Mouse (Mus musculus) liver, postnatal 0 days (tissue): Measurements from ENCODE around the gene Stra6. TPM values are rescaled to one million over a fixed set of nuclear protein-coding genes. Genes with fewer than 3 reads are reported as not detected.

ENCODE experiments used
- ATAC-seq: fragments of 200-750 bp; cut with Nextera tagmentation; 2 replicates; pipeline ENCODE4 v1.8.0; 2017; ENCODE audit warnings: mild to moderate bottlenecking, moderate library complexity
- DNase-seq: peaks from one replicate; pipeline ENCODE4 v3.0.0-alpha.2; 2016
- H3K27ac ChIP-seq: fragments of 300-500 bp; sonication (generic); 2 replicates; pipeline ENCODE4 v1.5.1; 2014; ENCODE audit warnings: antibody characterized with exemption, moderate library complexity, mild to moderate bottlenecking, low read depth
- H3K27me3 ChIP-seq: fragments of 300-500 bp; sonication (generic); 2 replicates; pipeline ENCODE4 v1.6.1; 2014; ENCODE audit warnings: low read length, control low read depth, mixed read lengths; ENCODE audit not compliant: insufficient read depth
- H3K36me3 ChIP-seq: fragments of 300-500 bp; sonication (generic); replicated peaks from 2 replicates; pipeline ENCODE4 v1.6.1; 2014; ENCODE audit warnings: mild to moderate bottlenecking, control low read depth, low read length, moderate library complexity, mixed read lengths; ENCODE audit not compliant: insufficient read depth
- H3K4me1 ChIP-seq: fragments of 300-500 bp; sonication (generic); 2 replicates; pipeline ENCODE4 v1.6.1; 2014; ENCODE audit warnings: antibody characterized with exemption, mild to moderate bottlenecking, control low read depth; ENCODE audit not compliant: insufficient read depth
- H3K4me2 ChIP-seq: fragments of 300-500 bp; sonication (generic); 2 replicates; pipeline ENCODE4 v1.6.1; 2014; ENCODE audit warnings: low read depth, mild to moderate bottlenecking, low read length, moderate library complexity, mixed read lengths
- H3K4me3 ChIP-seq: fragments of 300-500 bp; sonication (generic); 2 replicates; pipeline ENCODE4 v1.5.1; 2014; ENCODE audit warnings: low read depth, low read length
- H3K9ac ChIP-seq: fragments of 300-500 bp; sonication (generic); replicated peaks from 2 replicates; pipeline ENCODE4 v1.6.1; 2014; ENCODE audit warnings: mild to moderate bottlenecking, moderate library complexity
- H3K9me3 ChIP-seq: fragments of 300-500 bp; sonication (generic); 2 replicates; pipeline ENCODE4 v1.6.1; 2016; ENCODE audit warnings: mild to moderate bottlenecking, control low read depth, low read length, mixed read lengths
- CTCF ChIP-seq: sonication (generic); IDR thresholded peaks from 2 replicates; pipeline ENCODE4 v1.5.1; 2016; ENCODE audit warnings: antibody characterized with exemption, low read depth
- EP300 ChIP-seq: IDR thresholded peaks from 2 replicates; pipeline ENCODE4 v1.6.1; 2016; ENCODE audit warnings: antibody characterized with exemption, low read depth, mild to moderate bottlenecking
- WGBS: fragments of 180-500 bp; shearing (Covaris S2); extraction: QIAGEN DNeasy Blood & Tissue Kit; methylation state at CpG from one replicate; pipeline ENCODE4 v1.1.7; 2014; ENCODE audit not compliant: insufficient replicate concordance; 5-methylcytosine and 5-hydroxymethylcytosine counted together
- polyA plus RNA-seq: library from polyadenylated mRNA; unstranded; fragments of >200 nt; fragmentation: Nextera tagmentation; extraction: Ambion mirVana; gene quantifications from 2 replicates; pipeline ENCODE4 v1.2.1, GENCODE M21; 2015

The Stra6 gene
- polyA plus RNA-seq, 1 experiment from 2014 or later = not detected

GRCm38 (mm10) chr9:58110787-58111186 lies 47.2 kb downstream of the Stra6 start:
- no peak overlapping the region for H3K27ac ChIP-seq
- H3K27me3 ChIP-seq = peaks cover 33% of the 10 kb centered on the region
- ATAC-seq (no peak), DNase-seq (no peak)
- no peak overlapping the region for H3K4me3 ChIP-seq
- no peaks in the 10 kb centered on the region for H3K9me3 ChIP-seq
- no peaks in the 10 kb centered on the region; the same call in none of the 2 replicates for H3K4me1 ChIP-seq
- TF ChIP-seq CTCF (no peak), EP300 (no peak)
- no peaks in the 10 kb centered on the region for H3K36me3 ChIP-seq
- H3K4me2 ChIP-seq = no peak overlapping the region
- WGBS = 76% methylated on average over 5 of the region's 5 CpGs
- H3K9ac ChIP-seq = no peak overlapping the region

- H3K9ac ChIP-seq = no peak overlapping the region
- H3K4me3 ChIP-seq = no peak overlapping the region
- H3K36me3 ChIP-seq = no peaks in the 10 kb centered on the region
- no peak for DNase-seq
- TF ChIP-seq CTCF (no peak), EP300 (no peak)
- ATAC-seq = no peak
- peaks cover 3% of the 10 kb centered on the region for H3K4me1 ChIP-seq
- H3K9me3 ChIP-seq = no peaks in the 10 kb centered on the region
- no peak overlapping the region for H3K4me2 ChIP-seq
- peaks cover 33% of the 10 kb centered on the region for H3K27me3 ChIP-seq
- WGBS = 59% methylated on average over 6 of the region's 6 CpGs
- H3K27ac ChIP-seq = no peak overlapping the region
Measured at GRCm38 (mm10) chr9:58111431-58111830, 47.8 kb downstream of the Stra6 start.

- Histone ChIP-seq H3K4me2 (no peak overlapping the region), H3K36me3 (no peaks in the 10 kb centered on the region), H3K4me1 (peaks cover 3% of the 10 kb centered on the region), H3K9me3 (no peaks in the 10 kb centered on the region), H3K27me3 (peaks cover 33% of the 10 kb centered on the region), H3K4me3 (no peak overlapping the region), H3K27ac (no peak overlapping the region), H3K9ac (no peak overlapping the region)
- no peak for TF ChIP-seq EP300
- TF ChIP-seq CTCF = no peak
- whole genome bisulfite sequencing = 26% methylated on average over 6 of the region's 6 CpGs
- DNase-seq = peak; percentile 43
- peak; percentile 42; the same call in 1 of the 2 replicates for ATAC-seq
Measured at GRCm38 (mm10) chr9:58112321-58112751, 48.7 kb downstream of the Stra6 start.

- ATAC-seq = no peak
- Histone ChIP-seq H3K4me2 (no peak overlapping the region), H3K9ac (no peak overlapping the region), H3K9me3 (no peaks in the 10 kb centered on the region), H3K27me3 (peaks cover 33% of the 10 kb centered on the region), H3K36me3 (no peaks in the 10 kb centered on the region), H3K4me3 (no peak overlapping the region), H3K4me1 (peaks cover 3% of the 10 kb centered on the region), H3K27ac (no peak overlapping the region)
- no peak for TF ChIP-seq EP300
- peak; percentile 19 for DNase-seq
- 13% methylated on average over 6 of the region's 6 CpGs for WGBS
Measured at GRCm38 (mm10) chr9:58112866-58113278, 49.3 kb downstream of the Stra6 start.

- Histone ChIP-seq H3K27me3 (peaks cover 33% of the 10 kb centered on the region), H3K4me2 (no peak overlapping the region), H3K36me3 (no peaks in the 10 kb centered on the region), H3K27ac (no peak overlapping the region), H3K4me1 (peaks cover 3% of the 10 kb centered on the region), H3K9me3 (no peaks in the 10 kb centered on the region), H3K4me3 (no peak overlapping the region), H3K9ac (no peak overlapping the region)
- 4% methylated on average over 22 of the region's 22 CpGs for WGBS
- DNase-seq = no peak
- ATAC-seq = no peak
- no peak for TF ChIP-seq EP300
- TF ChIP-seq CTCF = no peak
Measured at GRCm38 (mm10) chr9:58113279-58113884, 49.8 kb downstream of the Stra6 start.

GRCm38 (mm10) chr9:58114019-58114418 lies 50.4 kb downstream of the Stra6 start:
- H3K36me3 ChIP-seq = no peaks in the 10 kb centered on the region
- no peak overlapping the region for H3K4me2 ChIP-seq
- H3K9me3 ChIP-seq = no peaks in the 10 kb centered on the region
- H3K27ac ChIP-seq = no peak overlapping the region
- ATAC-seq = no peak
- H3K4me3 ChIP-seq = no peak overlapping the region
- H3K9ac ChIP-seq = no peak overlapping the region
- no peak for TF ChIP-seq EP300
- TF ChIP-seq CTCF = no peak
- peaks cover 3% of the 10 kb centered on the region for H3K4me1 ChIP-seq
- H3K27me3 ChIP-seq = peaks cover 33% of the 10 kb centered on the region
- 8% methylated on average over 9 of the region's 9 CpGs for WGBS
- DNase-seq = no peak
